Mouse (Mus musculus) midbrain, embryonic 16.5 days (tissue): Measurements from ENCODE around the gene Mitf. TPM values are rescaled to one million over a fixed set of nuclear protein-coding genes. Genes with fewer than 3 reads are reported as not detected.

Experiments
- ATAC-seq: fragments of 200-750 bp; cut with Nextera tagmentation; 2 replicates; pipeline ENCODE4 v1.8.0; 2017; ENCODE audit warnings: moderate TSS enrichment
- H3K27ac ChIP-seq: fragments of 300-500 bp; sonication (generic); 2 replicates; pipeline ENCODE4 v1.5.1; 2014; ENCODE audit warnings: mild to moderate bottlenecking, low read length, mixed read lengths
- H3K27me3 ChIP-seq: fragments of 300-500 bp; sonication (generic); 2 replicates; pipeline ENCODE4 v1.6.1; 2014; ENCODE audit warnings: low read depth, low read length, mixed read lengths; ENCODE audit not compliant: control insufficient read depth, insufficient read depth
- H3K36me3 ChIP-seq: fragments of 300-500 bp; sonication (generic); 2 replicates; pipeline ENCODE4 v1.6.1; 2014; ENCODE audit warnings: mild to moderate bottlenecking, low read length, moderate library complexity, mixed read lengths; ENCODE audit not compliant: control insufficient read depth, insufficient read depth
- H3K4me1 ChIP-seq: fragments of 300-500 bp; sonication (generic); 2 replicates; pipeline ENCODE4 v1.6.1; 2014; ENCODE audit warnings: mild to moderate bottlenecking, low read length, mixed read lengths; ENCODE audit not compliant: control insufficient read depth, insufficient read depth
- H3K4me2 ChIP-seq: fragments of 300-500 bp; sonication (generic); 2 replicates; pipeline ENCODE4 v1.6.1; 2014; ENCODE audit warnings: mild to moderate bottlenecking, low read length, mixed read lengths
- H3K4me3 ChIP-seq: fragments of 300-500 bp; sonication (generic); 2 replicates; pipeline ENCODE4 v1.5.1; 2014; ENCODE audit warnings: low read depth, mild to moderate bottlenecking, low read length, moderate library complexity, mixed read lengths
- H3K9ac ChIP-seq: fragments of 300-500 bp; sonication (generic); 2 replicates; pipeline ENCODE4 v1.6.1; 2014; ENCODE audit warnings: low read depth, low read length, mixed read lengths
- H3K9me3 ChIP-seq: fragments of 300-500 bp; sonication (generic); replicated peaks from 2 replicates; pipeline ENCODE4 v1.6.1; 2014; ENCODE audit warnings: mild to moderate bottlenecking, low read length, mixed read lengths; ENCODE audit not compliant: control insufficient read depth, poor library complexity, severe bottlenecking
- WGBS: fragments of 180-500 bp; shearing (Covaris S2); extraction: QIAGEN DNeasy Blood & Tissue Kit; methylation state at CpG from one replicate; pipeline ENCODE4 v1.1.7; 2014; 5-methylcytosine and 5-hydroxymethylcytosine counted together
- polyA plus RNA-seq: library from polyadenylated mRNA; unstranded; fragments of >200 nt; fragmentation: Nextera tagmentation; extraction: Ambion mirVana; gene quantifications from 2 replicates; pipeline ENCODE4 v1.2.1, GENCODE M21; 2015

The Mitf gene
- polyA plus RNA-seq, 1 experiment from 2014 or later, result 1.2 TPM

- H3K36me3 ChIP-seq, result no peaks in the 10 kb centered on the region
- H3K4me2 ChIP-seq, result no peak overlapping the region
- 0 out of 2 replicates have a peak, but pooled peaks cover 2% of the 10 kb centered on the region for H3K4me1 ChIP-seq
- no peak overlapping the region for H3K4me3 ChIP-seq
- H3K27me3 ChIP-seq, result no peaks in the 10 kb centered on the region
- H3K27ac ChIP-seq, result no peak overlapping the region
- 89% methylated on average over 5 of the region's 5 CpGs for WGBS
- H3K9ac ChIP-seq, result no peak overlapping the region
- no peak for ATAC-seq
- H3K9me3 ChIP-seq, result no peaks in the 10 kb centered on the region
Measured at GRCm38 (mm10) chr6:97898085-97898484, 91.2 kb downstream of the Mitf start.

GRCm38 (mm10) chr6:97901561-97901960 is 94.7 kb downstream of the Mitf start:
- H3K9ac ChIP-seq, result no peak overlapping the region
- no peak overlapping the region for H3K27ac ChIP-seq
- no peaks in the 10 kb centered on the region for H3K27me3 ChIP-seq
- ATAC-seq, result no peak
- WGBS, result 80% methylated on average over 5 of the region's 5 CpGs
- H3K4me1 ChIP-seq, result no peaks in the 10 kb centered on the region
- H3K4me2 ChIP-seq, result no peak overlapping the region
- no peaks in the 10 kb centered on the region for H3K36me3 ChIP-seq
- no peak overlapping the region for H3K4me3 ChIP-seq
- H3K9me3 ChIP-seq, result no peaks in the 10 kb centered on the region

- Histone ChIP-seq H3K4me1 (no peaks in the 10 kb centered on the region), H3K36me3 (no peaks in the 10 kb centered on the region), H3K4me3 (no peak overlapping the region), H3K27ac (no peak overlapping the region), H3K9ac (no peak overlapping the region), H3K4me2 (no peak overlapping the region), H3K9me3 (no peaks in the 10 kb centered on the region), H3K27me3 (no peaks in the 10 kb centered on the region)
- 89% methylated on average over 1 of the region's 1 CpGs for WGBS
- no peak for ATAC-seq
Measured at GRCm38 (mm10) chr6:97902205-97902604, 95.4 kb downstream of the Mitf start.

GRCm38 (mm10) chr6:97914768-97915167 is 107.9 kb downstream of the Mitf start:
- no peak for ATAC-seq
- WGBS, result 93% methylated on average over 8 of the region's 8 CpGs
- Histone ChIP-seq H3K36me3 (no peaks in the 10 kb centered on the region), H3K27me3 (no peaks in the 10 kb centered on the region), H3K27ac (no peak overlapping the region), H3K4me3 (no peak overlapping the region), H3K4me2 (no peak overlapping the region), H3K9me3 (no peaks in the 10 kb centered on the region), H3K9ac (no peak overlapping the region), H3K4me1 (peaks cover 4% of the 10 kb centered on the region; the same call in 1 of the 2 replicates)

- Histone ChIP-seq H3K27ac (no peak overlapping the region), H3K9ac (no peak overlapping the region), H3K27me3 (no peaks in the 10 kb centered on the region), H3K4me2 (no peak overlapping the region), H3K9me3 (no peaks in the 10 kb centered on the region), H3K4me1 (peaks cover 4% of the 10 kb centered on the region; the same call in 1 of the 2 replicates), H3K36me3 (no peaks in the 10 kb centered on the region), H3K4me3 (no peak overlapping the region)
- 80% methylated on average over 7 of the region's 7 CpGs for WGBS
- no peak for ATAC-seq
Measured at GRCm38 (mm10) chr6:97916386-97916903, 109.6 kb downstream of the Mitf start.

- no peaks in the 10 kb centered on the region for H3K36me3 ChIP-seq
- 39% methylated on average over 4 of the region's 4 CpGs for WGBS
- ATAC-seq, result no peak
- peaks cover 4% of the 10 kb centered on the region; the same call in 1 of the 2 replicates for H3K4me1 ChIP-seq
- H3K9me3 ChIP-seq, result no peaks in the 10 kb centered on the region
- no peak overlapping the region for H3K4me2 ChIP-seq
- no peak overlapping the region for H3K9ac ChIP-seq
- no peak overlapping the region for H3K27ac ChIP-seq
- no peak overlapping the region for H3K4me3 ChIP-seq
- no peaks in the 10 kb centered on the region for H3K27me3 ChIP-seq
Measured at GRCm38 (mm10) chr6:97918051-97918450, 111.2 kb downstream of the Mitf start.

GRCm38 (mm10) chr6:97918481-97918880 is 111.6 kb downstream of the Mitf start:
- WGBS, result 47% methylated on average over 7 of the region's 7 CpGs

GRCm38 (mm10) chr6:97919287-97919686 is 112.4 kb downstream of the Mitf start:
- H3K27ac ChIP-seq, result no peak overlapping the region
- H3K4me3 ChIP-seq, result no peak overlapping the region
- ATAC-seq, result no peak
- H3K4me1 ChIP-seq, result peaks cover 4% of the 10 kb centered on the region; the same call in 1 of the 2 replicates
- no peaks in the 10 kb centered on the region for H3K36me3 ChIP-seq
- H3K9ac ChIP-seq, result no peak overlapping the region
- WGBS, result 42% methylated on average over 8 of the region's 8 CpGs
- no peaks in the 10 kb centered on the region for H3K27me3 ChIP-seq
- no peaks in the 10 kb centered on the region for H3K9me3 ChIP-seq
- no peak overlapping the region for H3K4me2 ChIP-seq

More at GRCm38 (mm10) chr6:97918481-97918880, 111.6 kb downstream of the Mitf start:
- peaks cover 4% of the 10 kb centered on the region; the same call in 1 of the 2 replicates for H3K4me1 ChIP-seq
- H3K4me3 ChIP-seq, result no peak overlapping the region
- no peaks in the 10 kb centered on the region for H3K36me3 ChIP-seq
- no peaks in the 10 kb centered on the region for H3K9me3 ChIP-seq
- no peak overlapping the region for H3K27ac ChIP-seq
- H3K4me2 ChIP-seq, result no peak overlapping the region
- no peaks in the 10 kb centered on the region for H3K27me3 ChIP-seq
- no peak for ATAC-seq
- no peak overlapping the region for H3K9ac ChIP-seq

GRCm38 (mm10) chr6:97921591-97921990 is 114.7 kb downstream of the Mitf start:
- Histone ChIP-seq H3K4me2 (no peak overlapping the region), H3K36me3 (no peaks in the 10 kb centered on the region), H3K9me3 (no peaks in the 10 kb centered on the region), H3K4me3 (no peak overlapping the region), H3K27ac (no peak overlapping the region), H3K4me1 (peaks cover 4% of the 10 kb centered on the region; the same call in 1 of the 2 replicates), H3K27me3 (no peaks in the 10 kb centered on the region), H3K9ac (no peak overlapping the region)
- ATAC-seq, result no peak
- 91% methylated on average over 6 of the region's 6 CpGs for WGBS
